Mouse (Mus musculus) spleen, adult 10 weeks (tissue): ENCODE data around the gene Stk11ip. TPM values are rescaled to one million over a fixed set of nuclear protein-coding genes. Genes with fewer than 3 reads are reported as not detected.

Source experiments
- polyA plus RNA-seq: library from polyadenylated mRNA; stranded (reverse); fragments of 350-450 nt; fragmentation: Illumina TruSeq; extraction: RNeasy Lipid Tissue Mini Kit (QIAGEN cat#74804); gene quantifications from one replicate; pipeline ENCODE4 v1.2.3, GENCODE M21; 2015; ENCODE audit warnings: low replicate concordance; ENCODE audit not compliant: insufficient read depth

Gene Stk11ip
- polyA plus RNA-seq: 32.4 TPM

GRCm38 (mm10) chr1:75521321-75522031 is at the start of gene Stk11ip:
Gene Stk11ip (plus strand): TSS chr1:75521529.

GRCm38 (mm10) chr1:75478916-75479634 is 42.3 kb upstream of the Stk11ip start, which contains the start of the genes Chpf and Tmem198:
Gene Chpf (minus strand): TSS chr1:75479307.
Gene Tmem198 (plus strand): TSS chr1:75479532.

GRCm38 (mm10) chr1:75505956-75506831 is 15.1 kb upstream of the Stk11ip start, which contains the start of gene Obsl1:
Gene Obsl1 (minus strand): TSS chr1:75506452.

GRCm38 (mm10) chr1:75507006-75507405 is 14.3 kb upstream of the Stk11ip start, which contains the start of gene Inha:
Gene Inha (plus strand): TSS chr1:75507077.

GRCm38 (mm10) chr1:75545965-75546956 is 24.9 kb downstream of the Stk11ip start, which contains the start of gene Slc4a3:
Gene Slc4a3 (plus strand): TSS chr1:75546266.

Other genes starting within 250 kb of the Stk11ip start
- gene Resp18, start 243.1 kb upstream of the Stk11ip start, polyA plus RNA-seq: not detected
- gene Dnpep, start 203.5 kb upstream of the Stk11ip start, polyA plus RNA-seq: 14.7 TPM
- 23.7 TPM for gene Des, start 161.2 kb upstream of the Stk11ip start, polyA plus RNA-seq
- gene Speg, start 146.2 kb upstream of the Stk11ip start, polyA plus RNA-seq: 4.5 TPM
- 50.7 TPM for gene Gmppa, start 85.6 kb upstream of the Stk11ip start, polyA plus RNA-seq
- not detected for gene Asic4, start 71.1 kb upstream of the Stk11ip start, polyA plus RNA-seq
- 1.1 TPM for gene Chpf, start 42.2 kb upstream of the Stk11ip start, polyA plus RNA-seq
- gene Tmem198, start 42.0 kb upstream of the Stk11ip start, polyA plus RNA-seq: 0.21 TPM
- gene Obsl1, start 15.1 kb upstream of the Stk11ip start, polyA plus RNA-seq: 1.4 TPM
- gene Inha, start 14.5 kb upstream of the Stk11ip start, polyA plus RNA-seq: 0.32 TPM
- 0.81 TPM for gene Slc4a3, start 24.7 kb downstream of the Stk11ip start, polyA plus RNA-seq